Mouse (Mus musculus) heart, adult 18-20 months (tissue): Measurements from ENCODE around the gene Fxyd3. TPM values are rescaled to one million over a fixed set of nuclear protein-coding genes. Genes with fewer than 3 reads are reported as not detected.

Source experiments
- DNase-seq, 2 experiments: peaks; one replicate each; pipeline ENCODE4 v3.0.0; 2021 to 2022; ENCODE audit warnings: mixed read lengths in 1 of 2
- long read RNA-seq, 2 experiments: library from polyadenylated mRNA; stranded (forward); transcript quantifications; one replicate each; pipeline ENCODE4 v2.0.0; 2021
- total RNA-seq, 2 experiments: library from RNA; stranded (reverse); gene quantifications; 2 replicates each; pipeline ENCODE4 v1.2.3; 2021

The Fxyd3 gene
- 1 to 10 TPM in 1 of 2 experiments, under 1 TPM in 1; 0.87 to 2.5 TPM for total RNA-seq
- long read RNA-seq, experiment 1, partial matches to known transcripts = 0 of 1 reads
- long read RNA-seq, experiment 1, other reads (novel, unspliced or antisense) = 1 of 1 reads
- long read RNA-seq, experiment 2, partial matches to known transcripts = 0 of 3 reads
- long read RNA-seq, experiment 2, other reads (novel, unspliced or antisense) = 0 of 3 reads

DNA sequence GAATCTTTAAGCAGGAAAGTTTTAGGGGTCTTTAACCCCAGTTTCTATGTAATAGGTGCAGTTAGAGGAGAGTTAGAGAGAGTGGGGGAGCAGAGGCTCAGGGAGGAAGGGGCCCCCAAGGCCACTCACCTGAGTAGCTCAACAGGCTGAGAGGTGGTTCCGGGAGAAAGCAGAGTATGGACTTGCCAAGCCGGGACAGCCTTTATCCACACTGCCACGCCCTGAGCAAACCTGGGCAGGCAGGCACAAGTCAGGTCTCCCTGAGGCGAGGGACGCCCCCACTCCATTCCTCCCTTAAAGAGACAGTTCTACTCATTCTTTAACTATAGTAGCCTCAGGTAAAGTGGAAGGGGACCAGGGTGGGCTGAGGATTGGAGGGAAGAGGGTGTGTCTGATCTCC is at the start of gene Fxyd3:
TSS of gene Fxyd3 (minus strand) at position 213 of the 400 bp plus-strand sequence.
- no peak for DNase-seq

DNA sequence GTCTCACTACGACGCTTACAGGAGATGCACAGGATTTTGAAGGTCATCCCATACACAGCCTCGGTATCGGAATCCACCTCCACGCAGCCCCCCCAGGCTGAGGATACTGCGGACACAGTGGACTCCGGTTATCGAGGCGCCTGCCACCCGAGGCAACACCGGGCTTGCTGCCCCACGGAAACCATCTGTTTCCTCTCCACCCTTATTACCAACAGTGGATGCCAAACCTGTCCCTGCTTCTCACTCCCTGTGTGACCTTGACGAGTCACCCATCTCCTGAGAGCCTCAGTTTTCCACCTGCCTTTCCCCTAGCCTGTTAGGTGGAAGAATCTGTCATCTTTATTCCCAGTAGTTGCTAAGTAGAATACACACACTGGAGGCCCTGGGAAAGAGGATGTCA is 48.6 kb upstream of the Fxyd3 start:
- no peak for DNase-seq

DNA sequence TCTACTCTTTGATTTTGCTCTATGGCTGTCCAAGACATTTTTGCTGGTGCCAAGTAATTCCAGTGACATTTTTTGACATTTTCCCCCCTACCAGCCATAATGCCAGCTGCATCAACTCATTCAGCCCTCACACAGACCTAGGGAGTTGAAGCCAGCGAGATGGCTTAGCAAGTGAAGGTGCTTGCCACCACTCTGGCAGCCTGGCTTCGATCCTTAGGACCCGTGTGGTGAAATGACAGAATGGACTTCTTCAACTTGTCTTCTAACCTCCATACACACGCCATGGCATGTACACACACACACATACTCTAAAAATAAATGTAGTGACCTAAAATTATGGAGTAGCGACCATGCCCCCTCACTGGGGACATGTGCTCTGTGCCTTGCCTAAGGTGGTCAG is 47.9 kb upstream of the Fxyd3 start:
- DNase-seq = no peak

DNA sequence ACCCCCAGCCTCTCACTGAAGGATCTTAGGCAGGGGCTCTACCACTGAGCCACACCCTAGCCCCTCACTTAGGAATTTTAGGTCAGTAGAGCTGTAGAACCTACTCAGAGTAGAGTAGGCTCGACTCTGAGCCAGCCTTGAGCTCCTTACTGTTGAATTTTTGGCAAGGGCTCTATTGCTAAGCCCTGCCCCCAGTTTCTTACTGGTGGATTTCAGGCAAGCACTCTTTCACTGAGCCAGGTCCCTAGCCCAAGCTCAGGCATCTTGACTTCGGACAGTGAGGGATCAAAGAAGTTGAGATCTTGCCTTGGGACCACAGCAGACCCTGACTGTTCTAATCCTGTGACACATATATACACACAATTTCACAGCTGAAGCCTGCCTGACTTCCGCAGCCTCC is 47.2 kb upstream of the Fxyd3 start:
- DNase-seq = no peak

DNA sequence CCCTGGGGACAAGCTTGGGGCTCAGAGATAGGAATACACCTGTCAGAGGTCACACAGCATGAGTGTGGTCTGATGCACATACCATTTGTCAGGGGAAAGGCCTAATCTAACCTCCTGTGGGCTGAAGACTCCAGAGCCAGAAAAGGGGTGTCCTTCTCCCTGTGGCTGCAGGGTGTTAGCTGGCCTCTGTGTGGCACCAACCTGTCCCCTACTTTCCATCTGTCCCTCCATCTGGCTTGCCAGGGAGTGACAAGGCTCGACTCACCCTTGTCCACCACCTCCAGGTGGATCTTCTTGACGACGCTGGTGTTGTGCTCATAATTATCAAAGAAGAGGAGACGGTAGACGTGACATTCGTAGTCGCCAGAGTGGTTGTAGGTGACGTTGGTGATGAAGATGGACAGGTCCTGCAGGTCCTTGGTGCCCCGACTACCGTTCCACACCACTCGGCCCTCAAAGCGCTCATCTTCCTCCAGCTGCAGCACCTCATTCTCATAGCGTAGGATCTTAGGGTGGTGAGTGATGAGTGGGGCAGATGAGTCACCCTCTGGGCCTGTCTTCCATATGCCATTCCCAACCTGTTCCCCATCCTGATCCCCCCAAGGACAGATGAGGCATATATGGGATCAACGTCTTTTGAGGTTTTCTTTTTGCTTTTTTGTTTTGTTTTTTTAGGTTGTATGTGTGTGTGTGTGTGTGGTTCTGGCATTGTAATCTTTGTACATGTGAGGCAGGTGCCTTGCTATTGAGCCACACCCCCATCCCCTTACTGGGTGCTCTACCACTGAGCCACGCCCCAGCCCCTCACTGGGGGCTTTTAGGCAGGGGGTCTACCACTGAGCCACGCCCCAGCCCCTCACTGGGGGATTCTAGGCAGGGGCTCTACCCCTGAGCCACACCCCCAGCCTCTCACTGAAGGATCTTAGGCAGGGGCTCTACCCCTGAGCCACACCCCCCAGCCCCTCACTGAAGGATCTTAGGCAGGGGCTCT is 46.4 kb upstream of the Fxyd3 start:
- no peak for DNase-seq

DNA sequence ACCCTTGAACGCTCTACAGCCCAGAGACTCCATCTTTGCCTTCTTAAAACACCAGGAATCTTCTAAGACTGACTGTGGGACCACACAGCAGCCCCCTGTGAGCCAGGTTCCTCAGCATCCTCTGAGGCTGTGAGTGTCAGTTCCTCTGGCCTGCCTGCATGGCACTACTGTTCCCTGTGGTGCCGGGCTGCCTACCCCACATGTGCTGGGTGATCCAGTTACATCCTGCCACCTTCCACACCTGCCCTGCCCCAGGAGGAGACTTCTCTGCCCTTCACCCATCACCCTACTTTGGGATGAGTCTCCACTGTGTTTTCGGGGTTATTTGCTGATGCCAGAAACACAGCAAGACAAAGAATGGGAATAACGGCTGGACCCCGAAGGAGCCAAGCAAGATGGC is 43.1 kb upstream of the Fxyd3 start:
- DNase-seq = no peak

DNA sequence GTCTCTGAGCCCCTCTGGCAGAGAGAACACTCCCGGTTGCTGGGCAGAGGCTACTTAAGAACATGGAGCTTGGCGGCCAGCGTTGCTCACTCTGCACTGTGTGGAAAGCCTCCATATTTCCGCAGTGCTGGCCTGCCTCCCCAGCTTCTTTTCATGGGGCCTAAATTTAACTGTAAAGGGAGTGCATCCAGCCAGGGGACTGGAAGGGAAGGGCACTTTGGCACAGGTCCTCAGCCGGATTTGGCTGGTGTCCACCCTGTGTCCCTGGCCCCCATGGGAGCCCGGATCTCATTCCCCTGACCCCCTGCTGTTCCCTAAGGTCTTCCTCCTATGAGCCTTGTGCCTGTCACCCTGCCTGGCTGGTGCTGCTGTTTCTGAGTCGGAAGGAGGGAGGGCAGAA is 42.0 kb upstream of the Fxyd3 start:
- DNase-seq = peak; percentile 52 to 60

DNA sequence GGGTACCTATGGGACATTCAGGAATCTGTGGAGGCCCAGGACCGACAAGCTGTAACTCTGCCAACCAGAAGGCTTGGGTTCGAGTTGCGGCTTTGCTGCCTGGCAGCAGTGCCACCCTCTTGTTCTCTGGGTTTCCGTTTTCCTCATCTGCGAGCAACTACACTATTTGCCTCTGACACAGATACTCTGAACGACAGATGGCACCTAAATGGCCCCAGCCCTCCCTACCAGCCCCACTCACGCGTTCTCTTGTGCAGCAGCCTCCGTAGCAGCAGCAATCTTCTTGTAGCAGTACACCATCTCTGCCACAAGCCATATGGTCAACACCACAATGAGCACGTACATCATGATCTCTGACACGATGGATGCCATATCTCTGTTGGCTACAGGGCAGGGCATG is 41.0 kb upstream of the Fxyd3 start:
- no peak for DNase-seq

DNA sequence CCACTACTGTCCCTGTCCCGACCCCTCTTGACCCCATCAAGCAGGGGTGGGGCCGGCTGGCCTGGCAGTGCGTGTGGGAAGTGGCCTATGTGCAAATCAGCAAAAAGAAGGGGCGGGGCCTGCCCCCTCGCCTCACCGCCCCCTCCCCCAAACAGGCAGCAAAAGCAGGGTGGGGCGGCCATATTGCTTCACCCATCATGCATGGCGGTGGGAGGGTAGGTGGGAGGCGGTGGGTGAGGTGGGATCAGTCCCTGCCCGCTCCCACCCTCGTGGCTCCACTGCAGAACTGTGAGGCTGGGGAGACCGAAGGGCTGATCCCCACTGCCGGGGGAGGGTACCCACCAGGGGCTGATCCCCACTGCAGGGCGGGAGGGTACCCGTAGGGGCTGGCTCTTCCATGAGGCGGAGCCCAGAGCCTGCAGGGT is 40.2 kb upstream of the Fxyd3 start:
- DNase-seq = no peak

DNA sequence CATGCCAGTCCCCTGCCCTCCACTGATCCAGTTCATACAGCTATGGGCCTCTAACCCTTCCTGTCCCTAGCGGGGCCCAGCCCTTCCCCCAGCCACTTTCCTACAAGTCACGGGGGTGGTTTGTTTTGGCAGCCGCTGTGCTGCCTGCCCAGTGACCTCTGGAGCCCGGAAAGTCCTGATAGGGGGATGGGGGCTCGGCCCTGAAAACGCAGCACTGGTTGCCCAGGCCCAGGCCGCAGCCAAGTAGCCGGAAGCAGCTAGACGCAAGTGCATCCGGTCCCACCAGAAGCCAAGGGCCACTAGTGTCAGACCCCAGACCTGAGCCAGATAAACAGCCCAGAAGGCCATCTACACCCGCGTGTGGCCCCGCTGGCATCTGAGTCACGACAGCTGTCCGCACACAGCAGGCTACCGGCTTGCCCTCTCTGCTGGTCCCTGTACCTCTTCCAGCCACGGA is 39.1 kb upstream of the Fxyd3 start:
- DNase-seq = peak; percentile 84 to 91

DNA sequence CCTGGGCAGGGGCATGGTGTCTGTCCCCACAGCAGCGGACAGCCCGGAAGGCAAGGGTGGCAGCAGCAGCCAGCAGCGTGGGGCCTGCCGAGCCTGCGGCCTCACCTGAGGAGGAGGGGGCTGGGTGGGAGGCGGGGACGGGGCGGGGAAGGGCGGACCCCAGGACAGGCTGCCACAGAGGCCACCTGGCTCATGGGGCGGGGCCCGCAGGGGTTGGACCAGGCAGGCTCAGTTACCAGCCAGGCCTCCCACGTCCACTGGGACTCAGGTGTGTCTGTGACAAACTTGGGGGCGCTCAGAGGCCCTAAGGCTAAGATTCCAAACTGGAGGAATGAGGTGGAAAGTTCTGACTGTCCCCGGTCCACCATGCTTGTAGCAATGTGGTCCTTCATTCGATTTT is 38.7 kb upstream of the Fxyd3 start, which contains the start of gene Hpn:
TSS of gene Hpn (minus strand) at position 109 of the 400 bp plus-strand sequence.
- DNase-seq = no peak

DNA sequence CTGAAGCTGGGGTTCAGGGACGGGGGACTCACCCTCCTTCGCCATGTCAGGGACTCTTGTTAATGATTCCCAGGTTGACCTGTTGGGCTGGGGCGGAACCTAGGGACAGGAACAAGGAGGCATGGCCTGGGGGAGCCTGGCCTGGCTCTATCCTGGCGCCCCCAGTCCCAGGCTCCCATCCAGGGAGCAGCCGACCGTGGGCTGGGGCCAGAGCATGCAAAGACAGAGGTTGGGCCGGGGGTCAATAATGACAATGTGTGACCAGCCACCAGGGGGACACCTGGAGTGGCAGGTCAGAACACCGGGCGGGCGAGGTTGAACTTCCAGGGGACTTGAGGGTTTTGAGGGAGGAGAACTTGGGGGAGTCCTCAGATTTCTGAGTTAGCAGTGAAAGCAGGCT is 38.1 kb upstream of the Fxyd3 start:
- DNase-seq = no peak

DNA sequence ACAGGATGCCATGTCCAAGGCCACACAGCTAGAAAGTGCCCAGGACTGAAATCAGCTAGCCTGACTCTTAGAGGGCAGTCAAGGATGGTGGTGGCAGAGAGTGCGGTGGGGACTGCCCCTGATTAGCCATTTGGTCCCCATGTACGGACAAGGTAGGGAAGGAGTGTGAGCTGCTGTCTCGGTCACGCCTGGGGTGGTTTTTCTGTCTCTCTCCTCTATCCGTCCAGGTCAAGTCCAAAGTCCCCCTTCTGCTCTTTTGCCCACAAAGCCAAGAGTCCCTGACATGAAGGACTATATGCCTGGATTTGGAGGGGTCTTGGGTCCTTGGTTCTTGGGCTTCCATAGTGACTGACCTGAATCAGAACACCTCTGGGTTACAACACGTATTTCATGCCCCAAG is 37.3 kb upstream of the Fxyd3 start:
- DNase-seq = no peak

DNA sequence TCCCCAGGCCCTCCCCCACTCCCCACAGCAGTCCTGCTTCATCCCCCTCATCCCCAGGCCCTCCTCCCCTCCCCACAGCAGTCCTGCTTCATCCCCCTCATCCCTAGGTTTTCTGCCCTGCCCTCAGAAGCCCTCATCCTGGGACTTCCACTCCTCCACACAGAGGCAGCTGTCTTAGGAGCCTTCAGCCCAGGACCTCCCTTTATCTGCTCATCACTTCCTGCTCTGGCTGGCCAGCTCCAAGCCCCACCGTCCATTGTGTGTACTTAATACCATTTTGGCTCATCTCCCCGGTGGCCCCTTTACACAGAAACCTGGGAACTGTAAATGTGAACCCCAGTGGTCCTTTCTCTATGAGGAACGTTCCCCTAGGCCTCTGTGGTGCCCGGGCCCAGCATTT is 35.5 kb upstream of the Fxyd3 start:
- no peak for DNase-seq

DNA sequence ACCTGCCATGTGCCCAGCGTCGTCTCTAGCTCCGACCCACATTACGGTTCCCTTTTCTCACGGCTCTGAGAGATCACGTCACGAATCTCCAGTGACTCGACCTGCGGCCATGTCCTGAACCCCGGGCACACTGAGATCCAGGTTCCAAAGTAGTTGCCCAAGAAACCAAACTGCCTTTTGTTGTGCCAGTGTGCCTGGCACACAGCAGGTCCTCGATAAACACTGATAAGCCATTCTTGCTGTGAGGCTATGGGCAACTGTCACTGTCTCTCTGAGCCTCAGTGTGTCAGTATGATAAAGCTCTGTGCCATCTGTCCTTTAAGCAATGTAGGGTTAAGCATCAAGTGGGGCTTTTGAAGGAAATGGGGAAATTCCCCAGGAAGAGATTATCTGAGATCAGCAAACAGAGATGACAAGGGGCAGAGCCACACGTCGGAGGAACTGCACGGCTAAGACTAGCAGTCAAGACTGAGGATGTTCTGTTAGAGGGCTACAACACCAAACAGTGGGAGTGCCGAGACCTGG is 34.4 kb upstream of the Fxyd3 start:
- no peak for DNase-seq

DNA sequence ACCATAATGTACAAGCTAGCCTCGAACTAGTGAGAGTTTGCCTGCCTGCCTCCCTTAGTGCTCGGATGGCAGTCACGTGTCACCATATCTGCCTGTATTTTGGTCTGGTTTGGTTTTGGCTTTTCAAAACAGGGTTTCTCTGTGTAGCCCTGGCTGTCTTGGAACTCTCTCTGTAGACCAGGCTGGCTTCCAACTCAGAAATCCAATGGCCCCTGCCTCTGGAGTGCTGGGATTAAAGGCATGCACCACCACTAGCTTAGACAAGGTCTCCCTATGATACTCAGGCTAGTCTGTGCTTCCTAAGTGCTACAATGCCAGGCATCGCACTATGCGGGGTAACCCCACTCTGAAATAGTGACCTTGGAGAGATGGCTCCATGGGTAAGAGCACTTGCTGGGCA is 33.3 kb upstream of the Fxyd3 start:
- DNase-seq = no peak

DNA sequence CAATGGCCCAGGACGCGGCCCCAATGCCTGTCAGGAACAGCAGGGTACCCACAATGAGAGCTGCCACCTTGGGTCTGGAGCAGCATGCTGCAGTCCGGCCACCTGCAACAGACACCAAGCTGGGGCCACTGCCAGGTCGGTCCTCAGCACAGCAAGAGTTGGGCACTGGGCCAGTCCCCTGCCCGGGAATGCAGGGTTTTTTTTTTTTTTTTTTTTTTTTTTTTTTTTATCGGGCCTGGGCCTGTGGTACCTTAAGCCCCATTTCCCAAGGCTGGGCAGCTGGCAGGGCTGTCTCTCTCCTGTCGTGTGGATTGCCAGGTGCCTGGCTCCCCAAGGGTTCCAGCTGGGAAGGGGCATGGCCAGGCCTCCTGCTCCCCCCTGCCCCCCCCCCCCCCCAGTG is 32.6 kb upstream of the Fxyd3 start:
- DNase-seq = no peak

DNA sequence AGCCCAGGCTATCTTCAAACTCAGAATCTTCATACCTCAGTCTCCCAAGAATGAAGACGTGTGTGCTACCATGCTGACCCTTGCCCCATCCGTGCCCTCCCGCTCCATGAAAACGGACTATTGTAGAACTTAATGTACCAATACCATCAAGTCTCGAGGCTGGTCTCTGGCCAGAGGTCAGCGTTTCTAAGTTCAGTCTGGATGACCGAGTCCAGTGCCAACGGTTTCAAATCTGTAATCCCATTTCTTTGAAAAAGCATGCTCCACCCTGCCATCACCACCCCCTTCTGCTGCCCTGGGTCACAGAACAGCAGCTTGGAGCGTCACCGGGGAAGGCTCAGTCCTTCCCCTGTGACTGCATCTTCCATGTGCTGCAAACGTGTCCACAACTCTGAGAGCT is 31.3 kb upstream of the Fxyd3 start:
- DNase-seq = no peak

DNA sequence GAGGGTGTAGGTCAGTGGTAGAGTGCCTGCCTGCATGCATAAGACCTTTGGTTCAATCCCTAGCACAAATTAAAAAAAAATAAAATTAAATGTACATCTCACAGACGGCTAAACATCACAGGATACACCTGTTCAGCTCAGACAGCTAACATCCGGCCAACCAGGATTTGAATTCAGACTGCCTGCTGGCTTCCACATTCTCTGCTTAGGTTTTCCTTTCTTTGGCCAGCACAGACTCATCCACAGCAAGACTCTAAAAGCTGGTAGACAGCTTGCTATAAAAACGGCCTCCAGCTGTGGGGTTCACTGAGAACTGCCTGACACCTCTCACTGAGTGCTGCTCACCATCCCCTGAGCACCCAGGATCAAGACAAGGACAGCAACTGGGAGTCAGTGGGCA is 29.7 kb upstream of the Fxyd3 start:
- no peak for DNase-seq

DNA sequence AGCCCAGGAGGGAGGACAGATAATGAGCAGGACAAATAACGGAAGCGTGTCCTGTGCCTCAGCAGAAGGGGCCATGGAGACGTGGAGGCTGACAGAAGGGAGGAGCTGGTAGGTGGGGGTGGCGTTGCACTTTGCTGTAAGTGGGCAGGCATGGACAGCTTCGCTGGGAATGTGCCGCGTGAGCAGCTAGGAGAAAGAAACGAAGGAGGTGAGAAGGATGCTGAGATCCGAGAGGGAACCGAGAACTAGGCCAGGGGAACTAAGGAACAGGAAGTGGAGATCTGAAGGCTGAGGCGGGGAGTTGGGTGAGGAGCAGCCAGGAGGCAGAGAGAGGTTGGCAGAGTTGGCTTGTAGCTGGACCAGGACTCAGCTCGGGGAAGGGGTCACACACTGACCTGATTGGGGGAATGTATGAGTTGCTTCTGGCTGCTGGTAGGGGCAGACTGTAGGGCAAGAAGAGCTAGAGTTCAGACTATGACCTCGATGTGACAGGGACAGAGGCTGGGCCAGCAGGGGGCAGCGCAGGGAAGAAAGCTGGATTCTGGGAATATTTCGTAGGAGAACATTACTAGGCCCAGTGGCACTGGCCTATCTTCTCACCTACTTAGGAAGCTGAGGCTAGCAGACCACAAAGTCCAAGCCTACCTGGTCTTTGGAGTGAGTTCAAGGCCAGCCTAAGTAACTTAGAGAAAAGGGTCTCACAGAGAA is 28.7 kb upstream of the Fxyd3 start:
- DNase-seq = peak; percentile 59 to 88

DNA sequence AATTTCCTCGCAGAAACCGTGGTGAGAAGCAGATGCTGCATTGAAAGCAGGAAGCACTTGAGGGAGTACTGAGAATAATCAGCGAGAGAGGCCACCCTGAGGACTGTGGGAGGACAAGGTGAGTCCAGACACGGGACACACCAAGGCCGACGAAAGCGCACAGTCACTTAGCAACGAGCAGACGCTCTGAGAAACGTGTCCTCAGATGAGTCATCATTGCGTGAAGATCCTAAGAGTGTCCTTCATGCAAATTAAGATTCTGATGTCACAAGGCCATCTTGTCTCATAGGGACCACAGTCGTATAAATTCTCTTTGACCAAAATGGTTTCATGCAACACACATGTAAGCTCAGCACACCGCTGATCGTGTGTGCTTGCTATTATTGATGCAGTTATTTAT is 24.3 kb upstream of the Fxyd3 start:
- no peak for DNase-seq

DNA sequence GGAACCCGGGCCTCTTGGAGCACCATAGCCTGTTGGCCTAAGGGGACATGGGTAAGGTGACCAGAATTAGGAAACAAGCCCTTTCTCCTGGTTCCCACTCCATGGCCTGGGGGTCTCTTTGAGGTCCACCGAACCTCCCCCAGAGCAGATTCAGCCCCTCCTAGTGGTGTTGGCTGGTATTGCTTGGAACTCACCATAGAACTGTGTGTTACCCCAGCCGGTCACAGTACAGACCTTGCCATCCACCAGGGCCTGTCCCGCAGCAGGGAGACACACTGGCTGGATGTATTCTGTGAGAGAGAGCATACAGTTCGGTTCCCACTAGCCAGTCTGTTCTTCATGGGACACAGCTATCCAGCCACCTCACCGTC is 23.1 kb upstream of the Fxyd3 start:
- no peak for DNase-seq
